ENCODE assay signal across 27 mouse cellular contexts in genomic region chr2:147247981-147248514, GRCm38 (mm10). TPM values are rescaled to one million over a fixed set of nuclear protein-coding genes. Genes with fewer than 3 reads are reported as not detected.
DNase-seq lines count a peak whose midpoint lies in the region; ATAC-seq lines count a peak whose summit lies in the region.
"Had no signal": no experiment of that assay in that cellular context is flagged by ENCODE, and none has a peak within 500 bp of the region (broad histone marks: within the 10 kb centered on the region; RNA-seq: fewer than 3 reads in every experiment).

No protein-coding gene starts in this region.

- no peaks in the 10 kb centered on the region for H3K36me3 ChIP-seq in heart, embryonic 12.5 days
- H3K36me3 ChIP-seq in midbrain, embryonic 11.5 days (ENCODE audit: control insufficient read depth, insufficient read depth, low read length) = no peaks in the 10 kb centered on the region
- H3K36me3 ChIP-seq in midbrain, embryonic 13.5 days = no peaks in the 10 kb centered on the region
- H3K36me3 ChIP-seq: embryonic facial prominence, embryonic 15.5 days; forebrain, embryonic 10.5 days; G1E; heart, embryonic 15.5 days; hindbrain, embryonic 13.5 days had no signal

- ATAC-seq in heart, embryonic 12.5 days (ENCODE audit: insufficient number of reproducible peaks, low FRiP score) = no peak
- peak; percentile 55; the same call in 1 of the 2 replicates for ATAC-seq in midbrain, embryonic 11.5 days (ENCODE audit: low FRiP score)
- no peak for ATAC-seq in midbrain, embryonic 13.5 days
- ATAC-seq in megakaryocyte, adult 5-6 weeks (ENCODE audit: poor library complexity, severe bottlenecking) = no peak
- ATAC-seq: CD4-positive, CD25-positive, alpha-beta regulatory T cell, adult 4 months; forebrain, embryonic 14.5 days had no signal

- WGBS in heart, embryonic 12.5 days = 75% methylated on average over 6 of the region's 6 CpGs
- 74% methylated on average over 6 of the region's 6 CpGs for WGBS in midbrain, embryonic 11.5 days
- 67% methylated on average over 6 of the region's 6 CpGs for whole genome bisulfite sequencing in midbrain, embryonic 13.5 days

- H3K4me2 ChIP-seq in heart, embryonic 12.5 days = no peak overlapping the region
- no peak overlapping the region for H3K4me2 ChIP-seq in midbrain, embryonic 11.5 days
- no peak overlapping the region for H3K4me2 ChIP-seq in midbrain, embryonic 13.5 days (replicated peaks)
- H3K4me2 ChIP-seq: embryonic facial prominence, embryonic 15.5 days; heart, embryonic 15.5 days; hindbrain, embryonic 13.5 days had no signal

- H3K4me1 ChIP-seq in heart, embryonic 12.5 days (replicated peaks) = no peaks in the 10 kb centered on the region
- 0 out of 2 replicates have a peak, but pooled peaks cover 2% of the 10 kb centered on the region for H3K4me1 ChIP-seq in midbrain, embryonic 11.5 days (ENCODE audit: control insufficient read depth, insufficient read depth, low read length)
- H3K4me1 ChIP-seq in midbrain, embryonic 13.5 days (replicated peaks) = no peaks in the 10 kb centered on the region
- H3K4me1 ChIP-seq: embryonic facial prominence, embryonic 15.5 days; heart, embryonic 15.5 days; hindbrain, embryonic 13.5 days had no signal

- no peaks in the 10 kb centered on the region for H3K9me3 ChIP-seq in heart, embryonic 12.5 days (replicated peaks)
- H3K9me3 ChIP-seq in midbrain, embryonic 11.5 days (ENCODE audit: control insufficient read depth, low read length) = no peaks in the 10 kb centered on the region
- no peaks in the 10 kb centered on the region for H3K9me3 ChIP-seq in midbrain, embryonic 13.5 days
- H3K9me3 ChIP-seq: embryonic facial prominence, embryonic 15.5 days; forebrain, embryonic 10.5 days; heart, embryonic 15.5 days; hindbrain, embryonic 13.5 days had no signal

- H3K27me3 ChIP-seq in heart, embryonic 12.5 days (replicated peaks) = peaks cover 14% of the 10 kb centered on the region
- no peaks in the 10 kb centered on the region; the same call in 1 of the 2 replicates for H3K27me3 ChIP-seq in midbrain, embryonic 11.5 days (ENCODE audit: control insufficient read depth, insufficient read depth, low read length)
- peaks cover 71% of the 10 kb centered on the region for H3K27me3 ChIP-seq in midbrain, embryonic 13.5 days
- H3K27me3 ChIP-seq: embryonic facial prominence, embryonic 15.5 days had no signal

- H3K27ac ChIP-seq in heart, embryonic 12.5 days (ENCODE audit: poor library complexity, severe bottlenecking) = no peak overlapping the region
- no peak overlapping the region for H3K27ac ChIP-seq in midbrain, embryonic 11.5 days (ENCODE audit: low read depth, low read length)
- H3K27ac ChIP-seq in midbrain, embryonic 13.5 days = no peak overlapping the region
- H3K27ac ChIP-seq: embryonic facial prominence, embryonic 15.5 days; forebrain, embryonic 10.5 days; heart, adult 2 months; heart, embryonic 15.5 days; hindbrain, embryonic 13.5 days had no signal

- H3K4me3 ChIP-seq in heart, embryonic 12.5 days = no peak overlapping the region
- no peak overlapping the region for H3K4me3 ChIP-seq in midbrain, embryonic 11.5 days (ENCODE audit: low read depth, low read length)
- H3K4me3 ChIP-seq in midbrain, embryonic 13.5 days (replicated peaks) = no peak overlapping the region
- H3K4me3 ChIP-seq: embryonic facial prominence, embryonic 15.5 days; erythroblast, embryonic 14.5 days; forebrain, embryonic 10.5 days; heart, adult 2 months; heart, embryonic 15.5 days; hindbrain, embryonic 13.5 days had no signal

- no peak overlapping the region for H3K9ac ChIP-seq in heart, embryonic 12.5 days
- no peak overlapping the region for H3K9ac ChIP-seq in midbrain, embryonic 11.5 days (ENCODE audit: low read length)
- no peak overlapping the region for H3K9ac ChIP-seq in midbrain, embryonic 13.5 days (replicated peaks)
- H3K9ac ChIP-seq: embryonic facial prominence, embryonic 15.5 days; heart, embryonic 15.5 days; hindbrain, embryonic 13.5 days had no signal

- peak; percentile 70 for DNase-seq in heart, adult 11 months
- DNase-seq in midbrain, embryonic 11.5 days (ENCODE audit: low spot score, missing footprints) = peak; percentile 12
- DNase-seq in kidney, postnatal 14 days = peak; percentile 62
- DNase-seq in yolk sac, embryonic 10.5 days (ENCODE audit: low spot score) = peak; percentile 56
- DNase-seq in retina, postnatal 1 day = no peak
- DNase-seq: adrenal gland, postnatal 10 days; B cell, adult 2 months; cerebellum, adult 11 months; cerebellum, adult 8-10 months; cerebellum, postnatal 14 days; embryo, embryonic 11 days; gastrocnemius, postnatal 10 days; heart, adult 2 months; heart, postnatal 14 days had no signal

RNA-seq across cellular contexts. Expression of gene Nkx2-2, which starts 54.0 kb away (rescaled TPM):
- not detected in 2 replicates for polyA plus RNA-seq in heart, embryonic 12.5 days (2016; fragmentation: Nextera tagmentation; extraction: Ambion mirVana)
- 14.7 and 16.8 TPM in 2 replicates for polyA plus RNA-seq in midbrain, embryonic 11.5 days (2014; fragmentation: Nextera tagmentation; extraction: Ambion mirVana)
- 8.7 and 10.5 TPM in 2 replicates for polyA plus RNA-seq in midbrain, embryonic 13.5 days (2015; fragmentation: Nextera tagmentation; extraction: Ambion mirVana)
- total RNA-seq in megakaryocyte, adult 5-6 weeks (2015) = not detected in 2 replicates
- total RNA-seq in megakaryocyte, adult 5-6 weeks (2017) = not detected in 2 replicates
- total RNA-seq: adrenal gland, postnatal 10 days; common myeloid progenitor, adult 5-6 weeks; G1E; heart, adult 2 months; heart, postnatal 14 days; hematopoietic stem cell, adult 5-6 weeks had no signal
- polyA plus RNA-seq: CD4-positive, CD25-positive, alpha-beta regulatory T cell, adult 4 months; embryonic facial prominence, embryonic 15.5 days; erythroblast, embryonic 14.5 days; G1E; heart, adult 2 months; heart, embryonic 15.5 days had no signal
